Mouse (Mus musculus) heart, embryonic 10.5 days (tissue): ENCODE data around the gene Cd3e. TPM values are rescaled to one million over a fixed set of nuclear protein-coding genes. Genes with fewer than 3 reads are reported as not detected.

Experiments used
- DNase-seq: peaks from one replicate; pipeline ENCODE4 v3.0.0-alpha.2; 2017; ENCODE audit warnings: low spot score
- H3K27ac ChIP-seq: fragments of 300-500 bp; sonication (generic); 2 replicates; pipeline ENCODE4 v1.5.1; 2016; ENCODE audit warnings: mild to moderate bottlenecking
- H3K27me3 ChIP-seq: fragments of 300-500 bp; sonication (generic); 2 replicates; pipeline ENCODE4 v1.6.1; 2016; ENCODE audit warnings: mild to moderate bottlenecking; ENCODE audit not compliant: poor library complexity, insufficient read depth, severe bottlenecking
- H3K36me3 ChIP-seq: fragments of 300-500 bp; sonication (generic); 2 replicates; pipeline ENCODE4 v1.6.1; 2016; ENCODE audit warnings: mild to moderate bottlenecking, moderate library complexity
- H3K4me1 ChIP-seq: fragments of 300-500 bp; sonication (generic); 2 replicates; pipeline ENCODE4 v1.6.1; 2016; ENCODE audit warnings: mild to moderate bottlenecking
- H3K4me3 ChIP-seq: fragments of 300-500 bp; sonication (generic); 2 replicates; pipeline ENCODE4 v1.5.1; 2016; ENCODE audit warnings: mild to moderate bottlenecking, moderate library complexity
- H3K9me3 ChIP-seq: fragments of 300-500 bp; sonication (generic); 2 replicates; pipeline ENCODE4 v1.6.1; 2016; ENCODE audit warnings: mild to moderate bottlenecking, moderate library complexity
- WGBS: fragments of 180-500 bp; shearing (Covaris S2); methylation state at CpG from one replicate; pipeline ENCODE4 v1.1.7; 2016; 5-methylcytosine and 5-hydroxymethylcytosine counted together
- polyA plus RNA-seq: library from polyadenylated mRNA; unstranded; fragments of >200 nt; fragmentation: Nextera tagmentation; extraction: Ambion mirVana; gene quantifications from 2 replicates; pipeline ENCODE4 v1.2.1, GENCODE M21; 2016

Cd3e gene
- not detected in 2 replicates for polyA plus RNA-seq

- H3K27ac ChIP-seq, result no peak within 1 kb of the TSS
- WGBS, result 83% methylated on average over 19 of the region's 19 CpGs
- peaks cover 16% of the 10 kb centered on the region; the same call in 1 of the 2 replicates for H3K27me3 ChIP-seq
- no peak within 1 kb of the TSS for H3K4me3 ChIP-seq
- H3K9me3 ChIP-seq, result no peaks in the 10 kb centered on the region
- no peaks in the 10 kb centered on the region for H3K4me1 ChIP-seq
- H3K36me3 ChIP-seq, result no peaks in the 10 kb centered on the region
- DNase-seq, result no peak
These were observed at the start of gene Cd3e for GRCm38 (mm10) chr9:45009180-45010078. TSS of gene Cd3e (minus strand) at chr9:45009627.

DNA sequence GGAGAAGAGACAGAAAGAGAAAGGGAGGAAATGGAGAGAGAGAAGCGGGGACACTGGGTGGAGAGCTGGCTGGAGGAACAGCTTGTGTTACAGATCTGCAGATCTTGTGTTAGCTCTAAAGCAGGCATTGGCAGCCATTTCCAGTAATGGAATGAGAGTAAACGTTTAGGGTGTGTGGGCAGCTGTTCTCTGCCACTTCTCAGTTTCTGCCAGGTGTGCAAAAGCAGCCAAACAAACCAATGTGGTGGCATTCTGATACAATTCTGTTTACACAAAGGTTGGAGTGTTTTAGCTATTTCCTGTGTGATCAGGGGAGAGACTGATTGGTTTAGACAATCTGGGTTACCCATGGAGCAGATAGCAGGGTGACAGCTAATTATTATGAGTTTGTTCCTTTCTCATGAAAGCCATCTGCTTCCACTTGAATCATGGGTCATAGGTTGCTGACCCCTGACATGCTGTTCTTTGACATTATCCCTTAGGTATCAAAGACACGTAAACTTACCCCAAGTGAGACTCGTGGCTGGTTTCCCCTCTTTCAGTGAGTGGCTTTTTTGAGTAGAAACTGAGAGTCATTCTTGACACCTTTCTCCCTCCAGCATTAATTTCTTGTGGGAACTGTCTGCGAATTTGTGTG, 49.0 kb upstream of the Cd3e start:
- H3K4me3 ChIP-seq, result no peak overlapping the region
- WGBS, result 47% methylated on average over 5 of the region's 5 CpGs
- H3K4me1 ChIP-seq, result no peaks in the 10 kb centered on the region
- H3K36me3 ChIP-seq, result no peaks in the 10 kb centered on the region
- H3K27me3 ChIP-seq, result peaks cover 42% of the 10 kb centered on the region; the same call in 1 of the 2 replicates
- no peaks in the 10 kb centered on the region for H3K9me3 ChIP-seq
- DNase-seq, result peak; percentile 6
- H3K27ac ChIP-seq, result no peak overlapping the region

GRCm38 (mm10) chr9:45055082-45055713, 45.8 kb upstream of the Cd3e start, which contains the start of gene Mpzl3:
TSS of gene Mpzl3 (plus strand) at chr9:45055186.
- peak; percentile 93 for DNase-seq
- Histone ChIP-seq H3K4me1 (no peaks in the 10 kb centered on the region), H3K9me3 (no peaks in the 10 kb centered on the region), H3K36me3 (no peaks in the 10 kb centered on the region), H3K27me3 (peaks cover 50% of the 10 kb centered on the region; the same call in 1 of the 2 replicates), H3K27ac (peak within 1 kb of the TSS; percentile 93), H3K4me3 (peak within 1 kb of the TSS; percentile 77)
- under 1% methylated on average over 33 of the region's 33 CpGs for WGBS

DNA sequence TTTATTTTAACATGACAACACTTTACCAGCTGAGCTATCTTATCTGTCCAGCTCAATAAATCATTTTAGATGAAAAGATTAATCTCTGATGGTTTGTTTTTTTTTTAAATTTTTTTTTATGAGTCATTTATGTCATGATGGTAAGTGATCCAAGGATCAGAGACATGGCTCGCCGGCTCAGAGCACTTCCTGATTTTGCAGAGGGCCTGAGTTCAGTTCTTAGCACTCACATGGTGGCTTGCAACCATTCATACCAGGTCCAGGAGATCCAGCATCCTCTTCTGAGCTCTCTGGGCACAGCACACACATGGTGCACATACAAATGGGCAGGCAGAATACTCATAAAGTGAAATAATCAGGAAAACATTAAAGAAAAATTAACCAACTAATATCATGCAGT, 40.9 kb upstream of the Cd3e start:
- 86% methylated on average over 2 of the region's 2 CpGs for WGBS
- Histone ChIP-seq H3K4me3 (no peak overlapping the region), H3K27me3 (peaks cover 44% of the 10 kb centered on the region), H3K27ac (no peak overlapping the region), H3K36me3 (no peaks in the 10 kb centered on the region), H3K9me3 (no peaks in the 10 kb centered on the region), H3K4me1 (no peaks in the 10 kb centered on the region)
- DNase-seq, result peak; percentile 54

DNA sequence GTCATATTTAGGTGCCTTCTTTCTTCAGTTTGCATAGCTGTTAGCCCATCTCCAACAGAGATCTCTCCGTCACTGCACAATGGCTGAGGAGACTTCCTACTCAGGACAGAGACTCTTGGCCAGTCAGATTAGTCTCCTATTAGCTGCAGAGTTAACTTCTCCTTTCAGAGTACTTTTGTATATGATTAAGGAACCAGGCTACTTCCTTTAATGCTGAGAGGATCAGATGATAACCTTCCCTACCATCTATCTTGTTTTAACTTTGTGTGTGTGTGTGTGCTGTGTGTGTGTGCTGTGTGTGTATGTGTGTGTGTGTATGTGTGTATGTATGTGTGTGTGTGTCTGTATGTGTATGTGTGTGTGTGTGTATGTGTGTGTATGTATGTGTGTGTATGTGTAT, 40.3 kb upstream of the Cd3e start:
- no peak for DNase-seq
- no peaks in the 10 kb centered on the region for H3K9me3 ChIP-seq
- no peaks in the 10 kb centered on the region for H3K4me1 ChIP-seq
- H3K27me3 ChIP-seq, result peaks cover 49% of the 10 kb centered on the region
- 73% methylated on average over 1 of the region's 1 CpGs for whole genome bisulfite sequencing
- H3K27ac ChIP-seq, result no peak overlapping the region
- H3K36me3 ChIP-seq, result no peaks in the 10 kb centered on the region
- H3K4me3 ChIP-seq, result no peak overlapping the region

GRCm38 (mm10) chr9:45048511-45048910, 39.1 kb upstream of the Cd3e start:
- Histone ChIP-seq H3K27me3 (peaks cover 50% of the 10 kb centered on the region), H3K36me3 (no peaks in the 10 kb centered on the region), H3K9me3 (no peaks in the 10 kb centered on the region), H3K4me1 (no peaks in the 10 kb centered on the region), H3K27ac (no peak overlapping the region), H3K4me3 (no peak overlapping the region)
- WGBS, result 30% methylated on average over 4 of the region's 4 CpGs
- DNase-seq, result peak; percentile 46

- Histone ChIP-seq H3K4me3 (no peak overlapping the region), H3K36me3 (no peaks in the 10 kb centered on the region), H3K27ac (no peak overlapping the region), H3K4me1 (peaks cover 9% of the 10 kb centered on the region), H3K27me3 (peaks cover 53% of the 10 kb centered on the region), H3K9me3 (no peaks in the 10 kb centered on the region)
- DNase-seq, result peak; percentile 59
- 86% methylated on average over 16 of the region's 16 CpGs for WGBS
These were observed 37.5 kb upstream of the Cd3e start for GRCm38 (mm10) chr9:45046973-45047372.

- Histone ChIP-seq H3K27ac (no peak overlapping the region), H3K36me3 (no peaks in the 10 kb centered on the region), H3K9me3 (no peaks in the 10 kb centered on the region), H3K4me1 (peaks cover 21% of the 10 kb centered on the region), H3K4me3 (peak overlapping the region; percentile 55), H3K27me3 (peaks cover 80% of the 10 kb centered on the region)
- under 1% methylated on average over 10 of the region's 10 CpGs for WGBS
- peak; percentile 71 for DNase-seq
These were observed 33.5 kb upstream of the Cd3e start for GRCm38 (mm10) chr9:45042947-45043346.

GRCm38 (mm10) chr9:45042056-45042720, 32.8 kb upstream of the Cd3e start:
- Histone ChIP-seq H3K36me3 (no peaks in the 10 kb centered on the region), H3K4me3 (peak overlapping the region; percentile 55), H3K27ac (no peak overlapping the region), H3K9me3 (no peaks in the 10 kb centered on the region), H3K4me1 (peaks cover 21% of the 10 kb centered on the region), H3K27me3 (peaks cover 78% of the 10 kb centered on the region)
- peak; percentile 78 for DNase-seq
- 2% methylated on average over 20 of the region's 20 CpGs for WGBS

DNA sequence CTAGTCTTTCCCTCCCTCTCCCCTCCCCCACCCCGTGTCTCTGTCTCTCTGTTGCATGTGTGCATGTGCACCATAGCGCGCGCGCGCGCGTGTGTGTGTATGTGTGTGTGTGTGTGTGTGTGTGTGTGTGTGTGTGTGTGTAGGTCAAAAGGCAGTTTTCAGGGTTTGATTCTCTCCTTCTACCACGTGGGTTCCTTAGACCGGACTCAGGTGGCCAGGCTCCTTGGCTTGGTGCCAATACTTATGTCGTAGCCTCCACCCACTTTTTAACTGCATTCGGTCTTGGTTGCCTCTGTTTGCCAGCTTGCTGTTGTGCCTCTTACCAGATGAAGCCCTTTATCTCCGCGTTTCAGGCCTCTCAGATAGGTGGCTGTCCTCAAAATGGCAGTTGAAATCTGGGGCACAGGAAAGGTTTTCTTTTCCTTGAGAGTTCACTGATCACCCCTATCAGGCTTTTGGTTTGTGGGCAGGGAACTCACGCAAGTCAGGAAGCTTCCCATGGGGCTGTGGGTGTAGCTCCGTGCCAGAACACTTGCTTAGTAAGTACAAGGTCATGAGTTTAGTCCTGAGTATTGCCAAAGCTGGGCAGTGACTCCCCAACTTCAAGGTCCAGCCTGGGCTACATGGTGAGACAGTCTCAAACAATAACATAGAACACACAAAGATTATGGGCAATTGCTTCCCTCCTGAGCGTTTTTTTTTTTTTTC, 31.9 kb upstream of the Cd3e start:
- Histone ChIP-seq H3K4me3 (no peak overlapping the region), H3K36me3 (no peaks in the 10 kb centered on the region), H3K9me3 (no peaks in the 10 kb centered on the region), H3K27ac (no peak overlapping the region), H3K4me1 (peaks cover 21% of the 10 kb centered on the region), H3K27me3 (peaks cover 74% of the 10 kb centered on the region)
- 43% methylated on average over 17 of the region's 17 CpGs for WGBS
- peak; percentile 68 for DNase-seq

DNA sequence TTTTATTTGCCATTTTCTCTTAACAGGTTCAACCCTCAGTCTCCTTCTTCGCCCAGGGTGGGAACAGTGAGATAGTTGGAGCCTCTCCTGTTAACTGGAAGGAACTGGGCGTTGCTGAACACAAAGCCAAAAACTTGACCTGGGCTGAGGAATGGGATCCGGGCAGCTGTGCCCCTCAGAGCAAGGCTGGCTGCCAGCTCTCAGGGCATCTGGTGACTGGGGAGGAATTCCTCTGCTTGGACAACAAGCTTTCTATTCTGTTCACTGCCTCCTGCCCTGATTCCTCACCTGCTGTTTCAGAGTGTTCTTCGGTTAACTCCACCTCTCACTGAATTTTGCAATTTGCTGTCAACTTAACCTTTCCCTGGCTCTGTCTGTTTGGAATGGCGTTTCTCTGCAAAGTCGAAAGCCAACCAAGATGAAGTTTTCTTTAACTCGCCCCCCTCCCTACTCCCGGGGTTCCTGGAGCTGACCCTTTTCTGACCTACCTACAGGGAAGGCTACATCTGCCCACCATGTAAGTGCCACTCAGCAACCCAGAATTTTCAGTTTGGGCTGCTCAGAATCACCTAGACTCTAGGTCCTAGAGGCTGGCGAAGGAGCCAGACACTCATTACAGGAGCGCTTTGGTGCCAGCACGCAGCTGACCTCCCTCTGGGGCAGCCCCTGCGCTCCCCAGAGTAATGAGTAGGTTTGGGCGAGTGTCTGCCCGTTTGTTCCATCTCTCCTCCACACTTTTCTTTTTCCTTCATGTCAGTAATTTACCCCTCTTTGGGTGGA, 30.8 kb upstream of the Cd3e start:
- no peaks in the 10 kb centered on the region for H3K36me3 ChIP-seq
- peaks cover 73% of the 10 kb centered on the region for H3K27me3 ChIP-seq
- DNase-seq, result peak; percentile 33
- H3K4me3 ChIP-seq, result 0 out of 2 replicates have a peak overlapping the region, but pooled peaks have one; percentile 3
- H3K9me3 ChIP-seq, result no peaks in the 10 kb centered on the region
- H3K27ac ChIP-seq, result no peak overlapping the region
- peaks cover 21% of the 10 kb centered on the region for H3K4me1 ChIP-seq
- 16% methylated on average over 14 of the region's 14 CpGs for WGBS
